Mouse (Mus musculus): Measurements from ENCODE around the gene Gm45717. TPM values are rescaled to one million over a fixed set of nuclear protein-coding genes. Genes with fewer than 3 reads are reported as not detected.
"Not testable (repeated sequence)": the region's sequence is repeated elsewhere in the genome, so short reads cannot be mapped to it uniquely, and the experiment has no call there.

The Gm45717 gene
- polyA plus RNA-seq, 1 experiment from 2014 or later, result not detected

GRCm38 (mm10) chr7:140989022-140989421, 33.3 kb upstream of the Gm45717 start:
- ATAC-seq (ENCODE audit: low FRiP score) (no peak), DNase-seq (ENCODE audit: low spot score) (no peak)
- 67% methylated on average over 4 of the region's 4 CpGs for WGBS
- no peak overlapping the region for H3K4me3 ChIP-seq (replicated peaks; ENCODE audit: low read length)
- no peaks in the 10 kb centered on the region for H3K36me3 ChIP-seq (replicated peaks; ENCODE audit: control insufficient read depth, insufficient read depth)
- H3K4me1 ChIP-seq (replicated peaks; ENCODE audit: control insufficient read depth, insufficient read depth, low read length), result no peaks in the 10 kb centered on the region
- no peak overlapping the region for H3K9ac ChIP-seq
- H3K4me2 ChIP-seq (replicated peaks), result no peak overlapping the region
- H3K27me3 ChIP-seq (ENCODE audit: control insufficient read depth, insufficient read depth, low read length), result no peaks in the 10 kb centered on the region
- no peak overlapping the region for H3K27ac ChIP-seq
- H3K9me3 ChIP-seq (ENCODE audit: control insufficient read depth, low read length), result no peaks in the 10 kb centered on the region

DNA sequence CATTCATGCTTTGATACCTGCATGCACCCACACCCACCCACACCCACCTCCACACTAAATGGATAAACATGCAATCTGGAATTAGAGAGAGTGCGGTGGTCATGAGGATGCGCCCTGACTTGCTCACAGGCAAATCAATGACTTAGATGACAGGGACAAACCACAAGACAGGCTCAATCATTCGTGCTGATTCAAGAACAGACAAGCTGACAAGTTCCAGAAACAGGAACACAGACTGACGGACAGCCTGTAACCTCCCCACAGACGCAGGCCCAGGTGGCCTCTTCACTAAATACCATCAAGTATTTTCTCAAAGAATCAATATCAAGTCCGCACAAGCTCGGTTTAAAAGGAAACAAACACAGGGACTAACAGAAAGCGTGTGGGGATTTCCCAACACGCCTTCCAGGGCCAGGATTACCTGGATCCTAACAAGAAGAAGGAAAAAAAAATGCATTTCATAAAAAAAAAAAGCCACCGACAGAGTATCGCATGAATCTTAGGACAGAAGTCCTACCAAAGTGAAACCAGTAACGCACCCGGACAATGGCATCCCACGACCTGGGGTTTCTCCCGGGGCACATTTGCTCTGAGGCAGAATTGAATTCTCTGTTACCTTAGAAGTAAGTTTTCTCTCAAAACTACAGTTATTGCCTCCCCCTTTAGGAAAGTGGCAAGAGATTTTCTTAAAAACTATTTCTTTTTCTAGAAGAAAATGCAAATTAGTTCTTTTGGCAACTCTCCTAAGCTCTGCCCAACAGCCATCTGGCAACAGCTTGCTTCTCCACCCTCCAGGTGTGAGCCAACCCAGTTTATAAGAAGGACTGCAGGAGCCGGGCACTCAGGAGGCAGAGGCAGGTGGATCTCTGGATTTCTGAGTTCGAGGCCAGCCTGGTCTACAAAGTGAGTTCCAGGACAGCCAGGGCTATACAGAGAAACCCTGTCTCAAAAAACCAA, 31.7 kb upstream of the Gm45717 start:
- no peaks in the 10 kb centered on the region for H3K9me3 ChIP-seq (ENCODE audit: control insufficient read depth, low read length)
- no peaks in the 10 kb centered on the region for H3K4me1 ChIP-seq (replicated peaks; ENCODE audit: control insufficient read depth, insufficient read depth, low read length)
- no peaks in the 10 kb centered on the region for H3K27me3 ChIP-seq (ENCODE audit: control insufficient read depth, insufficient read depth, low read length)
- no peak overlapping the region for H3K4me2 ChIP-seq (replicated peaks)
- no peak overlapping the region for H3K27ac ChIP-seq
- 87% methylated on average over 17 of the region's 17 CpGs for WGBS
- ATAC-seq (ENCODE audit: low FRiP score), result no peak
- no peak overlapping the region for H3K9ac ChIP-seq
- no peaks in the 10 kb centered on the region for H3K36me3 ChIP-seq (replicated peaks; ENCODE audit: control insufficient read depth, insufficient read depth)
- no peak for DNase-seq (ENCODE audit: low spot score)
- no peak overlapping the region for H3K4me3 ChIP-seq (replicated peaks; ENCODE audit: low read length)

- 94% methylated on average over 7 of the region's 7 CpGs for WGBS
- no peaks in the 10 kb centered on the region for H3K4me1 ChIP-seq (replicated peaks; ENCODE audit: control insufficient read depth, insufficient read depth, low read length)
- ATAC-seq (ENCODE audit: low FRiP score) (no peak), DNase-seq (ENCODE audit: low spot score) (no peak)
- no peak overlapping the region for H3K9ac ChIP-seq
- H3K27ac ChIP-seq, result no peak overlapping the region
- H3K4me2 ChIP-seq (replicated peaks), result no peak overlapping the region
- H3K27me3 ChIP-seq (ENCODE audit: control insufficient read depth, insufficient read depth, low read length), result no peaks in the 10 kb centered on the region
- no peaks in the 10 kb centered on the region for H3K36me3 ChIP-seq (replicated peaks; ENCODE audit: control insufficient read depth, insufficient read depth)
- H3K4me3 ChIP-seq (replicated peaks; ENCODE audit: low read length), result no peak overlapping the region
- no peaks in the 10 kb centered on the region for H3K9me3 ChIP-seq (ENCODE audit: control insufficient read depth, low read length)
Observed at GRCm38 (mm10) chr7:140982971-140983370, 27.2 kb upstream of the Gm45717 start.

- Histone ChIP-seq H3K9ac (no peak overlapping the region), H3K4me3 (replicated peaks; ENCODE audit: low read length) (no peak overlapping the region), H3K27ac (no peak overlapping the region), H3K36me3 (replicated peaks; ENCODE audit: control insufficient read depth, insufficient read depth) (no peaks in the 10 kb centered on the region), H3K4me1 (replicated peaks; ENCODE audit: control insufficient read depth, insufficient read depth, low read length) (no peaks in the 10 kb centered on the region), H3K27me3 (ENCODE audit: control insufficient read depth, insufficient read depth, low read length) (no peaks in the 10 kb centered on the region), H3K9me3 (ENCODE audit: control insufficient read depth, low read length) (no peaks in the 10 kb centered on the region), H3K4me2 (replicated peaks) (no peak overlapping the region)
- 96% methylated on average over 8 of the region's 8 CpGs for WGBS
- DNase-seq (ENCODE audit: low spot score) (no peak), ATAC-seq (ENCODE audit: low FRiP score) (no peak)
Observed at GRCm38 (mm10) chr7:140981704-140982103, 26.0 kb upstream of the Gm45717 start.

GRCm38 (mm10) chr7:140976720-140977119, 21.0 kb upstream of the Gm45717 start:
- H3K4me2 ChIP-seq (replicated peaks); H3K9me3 ChIP-seq (ENCODE audit: control insufficient read depth, low read length); ATAC-seq (ENCODE audit: low FRiP score); H3K4me3 ChIP-seq (replicated peaks; ENCODE audit: low read length); H3K36me3 ChIP-seq (replicated peaks; ENCODE audit: control insufficient read depth, insufficient read depth); H3K27ac ChIP-seq; H3K27me3 ChIP-seq (ENCODE audit: control insufficient read depth, insufficient read depth, low read length); H3K9ac ChIP-seq; H3K4me1 ChIP-seq (replicated peaks; ENCODE audit: control insufficient read depth, insufficient read depth, low read length); DNase-seq (ENCODE audit: low spot score): not testable (repeated sequence)
- WGBS, result 92% methylated on average over 9 of the region's 9 CpGs

DNA sequence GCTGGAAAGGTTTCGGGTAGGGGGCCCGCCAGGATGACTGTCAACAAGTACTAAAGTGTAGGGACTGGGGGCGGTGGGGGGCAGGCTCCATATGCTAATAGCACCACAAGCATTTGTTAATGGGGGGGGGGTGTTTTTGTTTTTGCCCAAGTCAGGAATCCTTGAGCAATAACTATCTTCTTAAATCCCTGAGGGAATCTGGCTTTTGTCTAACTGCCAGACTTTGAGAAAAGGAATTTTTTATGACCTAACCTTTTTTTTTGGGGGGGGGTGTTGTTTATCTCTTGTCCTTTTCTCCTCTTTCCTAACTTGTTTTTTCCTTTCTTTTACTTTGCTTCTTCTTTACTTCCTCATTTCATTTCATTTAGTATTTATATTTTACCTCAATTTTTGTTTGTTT, 19.7 kb upstream of the Gm45717 start:
- Histone ChIP-seq H3K9me3 (ENCODE audit: control insufficient read depth, low read length) (no peaks in the 10 kb centered on the region), H3K4me1 (replicated peaks; ENCODE audit: control insufficient read depth, insufficient read depth, low read length) (peaks cover 3% of the 10 kb centered on the region; the same call in 1 of the 2 replicates), H3K27ac (no peak overlapping the region), H3K4me2 (replicated peaks) (no peak overlapping the region), H3K27me3 (ENCODE audit: control insufficient read depth, insufficient read depth, low read length) (0 out of 2 replicates have a peak, but pooled peaks cover 5% of the 10 kb centered on the region), H3K4me3 (replicated peaks; ENCODE audit: low read length) (no peak overlapping the region), H3K9ac (no peak overlapping the region), H3K36me3 (replicated peaks; ENCODE audit: control insufficient read depth, insufficient read depth) (no peaks in the 10 kb centered on the region)
- 31% methylated on average over 3 of the region's 3 CpGs for WGBS
- ATAC-seq (ENCODE audit: low FRiP score), result no peak
- no peak for DNase-seq (ENCODE audit: low spot score)

DNA sequence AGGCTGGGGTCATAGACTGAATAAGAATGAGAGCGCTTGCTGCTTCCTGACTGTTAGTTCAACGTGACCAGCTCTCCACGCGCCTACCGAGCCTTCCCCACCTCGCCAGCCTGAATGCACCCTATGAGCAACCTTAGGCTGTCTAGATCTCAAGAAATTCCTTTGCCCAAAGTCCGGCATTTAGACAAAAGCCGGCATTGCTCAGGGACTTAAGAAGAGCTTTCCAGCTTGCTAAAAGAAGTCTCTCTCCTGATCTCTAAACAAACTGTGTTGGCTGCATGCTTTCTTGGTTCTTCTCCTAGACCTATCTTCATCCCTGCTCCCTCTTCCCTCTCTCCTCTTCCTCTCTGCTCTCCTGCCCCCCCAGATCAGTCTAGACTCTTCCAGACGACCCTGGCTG, 19.2 kb upstream of the Gm45717 start:
- H3K36me3 ChIP-seq (replicated peaks; ENCODE audit: control insufficient read depth, insufficient read depth), result no peaks in the 10 kb centered on the region
- H3K4me2 ChIP-seq (replicated peaks), result no peak overlapping the region
- no peak overlapping the region for H3K27ac ChIP-seq
- H3K9me3 ChIP-seq (ENCODE audit: control insufficient read depth, low read length), result no peaks in the 10 kb centered on the region
- no peak for ATAC-seq (ENCODE audit: low FRiP score)
- 16% methylated on average over 9 of the region's 9 CpGs for WGBS
- H3K27me3 ChIP-seq (ENCODE audit: control insufficient read depth, insufficient read depth, low read length), result 0 out of 2 replicates have a peak, but pooled peaks cover 5% of the 10 kb centered on the region
- peaks cover 3% of the 10 kb centered on the region; the same call in 1 of the 2 replicates for H3K4me1 ChIP-seq (replicated peaks; ENCODE audit: control insufficient read depth, insufficient read depth, low read length)
- no peak for DNase-seq (ENCODE audit: low spot score)
- no peak overlapping the region for H3K4me3 ChIP-seq (replicated peaks; ENCODE audit: low read length)
- H3K9ac ChIP-seq, result no peak overlapping the region

DNA sequence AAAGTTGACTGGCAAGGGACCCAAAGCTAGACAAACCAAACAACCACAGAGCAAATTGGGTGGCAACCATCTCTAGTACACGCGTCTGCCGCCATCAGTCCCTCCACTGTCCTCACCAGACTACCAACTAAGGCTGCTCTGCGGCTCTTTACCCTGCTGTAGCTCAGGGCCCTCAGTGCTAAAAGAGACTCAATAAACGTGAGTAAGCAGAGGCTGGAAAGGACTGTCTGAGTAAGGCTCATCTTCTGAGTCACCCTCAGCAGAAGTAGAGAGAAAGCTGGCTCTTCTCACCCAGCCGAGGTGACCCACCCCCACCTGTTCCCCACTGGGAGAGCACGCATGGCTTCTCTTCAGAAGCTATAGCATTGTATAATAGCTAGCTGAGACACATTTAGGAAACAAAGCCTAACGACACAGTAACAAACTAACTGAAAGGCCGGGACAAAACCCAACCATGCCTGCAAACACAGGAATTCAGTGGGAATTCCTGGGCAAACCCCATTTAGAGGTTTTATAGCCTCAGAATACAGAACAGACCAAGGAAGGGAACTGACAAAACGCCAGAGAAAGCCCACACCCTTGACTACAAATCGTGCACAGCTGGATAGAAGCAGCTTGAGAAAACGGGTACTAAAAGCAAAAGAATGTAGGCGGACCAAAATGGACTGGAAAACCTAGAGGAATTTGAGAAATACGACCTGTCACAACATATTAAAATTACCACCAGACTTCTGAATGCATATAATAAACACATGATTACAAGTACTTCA, 17.8 kb upstream of the Gm45717 start:
- 16% methylated on average over 14 of the region's 14 CpGs for WGBS
- no peaks in the 10 kb centered on the region for H3K9me3 ChIP-seq (ENCODE audit: control insufficient read depth, low read length)
- no peak overlapping the region for H3K4me2 ChIP-seq (replicated peaks)
- H3K4me1 ChIP-seq (replicated peaks; ENCODE audit: control insufficient read depth, insufficient read depth, low read length), result peaks cover 3% of the 10 kb centered on the region; the same call in 1 of the 2 replicates
- H3K36me3 ChIP-seq (replicated peaks; ENCODE audit: control insufficient read depth, insufficient read depth), result no peaks in the 10 kb centered on the region
- no peak overlapping the region for H3K9ac ChIP-seq
- H3K4me3 ChIP-seq (replicated peaks; ENCODE audit: low read length), result no peak overlapping the region
- ATAC-seq (ENCODE audit: low FRiP score) (no peak), DNase-seq (ENCODE audit: low spot score) (no peak)
- 0 out of 2 replicates have a peak, but pooled peaks cover 5% of the 10 kb centered on the region for H3K27me3 ChIP-seq (ENCODE audit: control insufficient read depth, insufficient read depth, low read length)
- no peak overlapping the region for H3K27ac ChIP-seq

DNA sequence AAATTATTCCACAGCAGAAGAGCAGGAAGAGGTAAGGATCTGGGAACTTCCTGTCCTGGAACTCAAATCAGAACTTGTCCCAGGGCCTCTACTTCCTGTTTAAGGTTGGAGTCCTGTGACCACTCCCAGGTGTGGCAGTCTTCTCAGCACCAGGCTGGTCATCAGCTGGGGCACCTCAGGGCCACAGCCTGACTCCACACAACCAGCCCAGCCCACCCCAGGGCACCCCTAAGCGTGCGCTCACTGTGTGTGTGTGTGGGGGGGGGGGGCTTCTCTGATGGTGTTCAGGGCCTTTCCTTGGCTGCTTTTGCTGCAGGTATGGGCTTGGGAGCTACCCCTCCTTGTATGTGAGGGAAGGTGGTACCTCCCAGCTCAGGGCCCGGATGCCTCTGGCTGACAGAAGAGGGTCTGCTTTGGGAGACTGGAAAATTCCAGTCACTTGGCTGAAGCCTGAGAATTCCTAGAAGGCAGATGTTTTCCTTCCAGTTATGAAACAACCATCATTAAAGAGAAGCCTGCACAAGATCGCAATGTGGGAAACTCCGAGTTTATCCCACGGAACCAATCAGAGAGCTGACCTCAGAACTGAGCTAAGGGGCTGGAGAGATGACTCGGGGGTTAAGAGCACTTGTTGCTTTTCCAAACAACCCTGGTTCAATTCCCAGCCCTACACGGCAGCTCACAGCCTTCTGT, 15.9 kb upstream of the Gm45717 start:
- Histone ChIP-seq H3K4me2 (replicated peaks) (no peak overlapping the region), H3K27ac (no peak overlapping the region), H3K4me3 (replicated peaks; ENCODE audit: low read length) (no peak overlapping the region), H3K9me3 (ENCODE audit: control insufficient read depth, low read length) (no peaks in the 10 kb centered on the region), H3K36me3 (replicated peaks; ENCODE audit: control insufficient read depth, insufficient read depth) (no peaks in the 10 kb centered on the region), H3K4me1 (replicated peaks; ENCODE audit: control insufficient read depth, insufficient read depth, low read length) (peaks cover 3% of the 10 kb centered on the region; the same call in 1 of the 2 replicates), H3K27me3 (ENCODE audit: control insufficient read depth, insufficient read depth, low read length) (0 out of 2 replicates have a peak, but pooled peaks cover 5% of the 10 kb centered on the region), H3K9ac (no peak overlapping the region)
- WGBS, result 86% methylated on average over 8 of the region's 8 CpGs
- DNase-seq (ENCODE audit: low spot score) (no peak), ATAC-seq (ENCODE audit: low FRiP score) (no peak)

All from hindbrain, embryonic 14.5 days (tissue).